Mouse (Mus musculus): Measurements from ENCODE around the gene Gemin4.

The Gemin4 gene

GRCm38 (mm10) chr11:76217390-76217800 lies at the start of gene Gemin4, which contains the start of gene Dbil5:
Gene Gemin4 (minus strand): TSS chr11:76217664.
Gene Dbil5 (plus strand): TSS chr11:76217608.
- DNase-seq (ENCODE audit: low spot score), result peak; percentile 97

DNA sequence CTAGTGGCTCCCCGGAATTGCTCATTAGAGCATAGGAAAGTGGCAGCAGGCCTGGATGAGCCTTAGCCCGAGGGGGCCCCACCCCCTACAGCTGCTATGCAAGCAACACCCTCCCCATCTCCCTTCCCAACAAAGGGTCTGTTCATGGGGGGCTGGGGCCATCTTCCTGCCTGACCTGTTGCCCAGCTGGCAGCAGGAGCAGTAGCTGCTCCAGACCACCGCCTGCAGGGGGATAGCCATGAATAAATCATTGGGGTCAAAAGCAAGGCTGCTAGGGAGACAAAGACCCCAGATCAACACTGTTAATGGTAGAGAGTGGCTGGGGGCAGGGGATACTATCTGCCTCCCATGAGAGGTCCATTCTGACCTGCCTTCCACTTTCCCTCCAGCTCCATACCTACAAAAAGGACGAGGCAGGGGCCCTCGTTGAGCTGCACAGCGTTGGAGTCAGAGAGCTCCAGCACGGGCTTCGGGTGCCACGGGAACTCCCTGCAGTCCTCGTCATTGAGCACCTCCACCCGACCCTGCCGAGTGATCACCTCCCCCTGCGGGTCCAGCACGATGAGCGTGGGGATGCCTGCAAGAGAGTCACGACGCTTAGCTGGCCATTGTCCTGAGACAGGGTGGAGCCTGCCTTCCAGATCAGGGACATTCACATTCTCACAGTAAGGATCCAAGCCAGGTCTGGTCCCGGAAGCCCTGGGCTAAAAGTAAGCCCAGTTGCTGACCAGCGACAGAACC lies 45.3 kb upstream of the Gemin4 start:
- no peak for DNase-seq (ENCODE audit: low spot score)

- no peak for DNase-seq (ENCODE audit: low spot score)
Measured at GRCm38 (mm10) chr11:76261224-76261623, 43.8 kb upstream of the Gemin4 start.

DNA sequence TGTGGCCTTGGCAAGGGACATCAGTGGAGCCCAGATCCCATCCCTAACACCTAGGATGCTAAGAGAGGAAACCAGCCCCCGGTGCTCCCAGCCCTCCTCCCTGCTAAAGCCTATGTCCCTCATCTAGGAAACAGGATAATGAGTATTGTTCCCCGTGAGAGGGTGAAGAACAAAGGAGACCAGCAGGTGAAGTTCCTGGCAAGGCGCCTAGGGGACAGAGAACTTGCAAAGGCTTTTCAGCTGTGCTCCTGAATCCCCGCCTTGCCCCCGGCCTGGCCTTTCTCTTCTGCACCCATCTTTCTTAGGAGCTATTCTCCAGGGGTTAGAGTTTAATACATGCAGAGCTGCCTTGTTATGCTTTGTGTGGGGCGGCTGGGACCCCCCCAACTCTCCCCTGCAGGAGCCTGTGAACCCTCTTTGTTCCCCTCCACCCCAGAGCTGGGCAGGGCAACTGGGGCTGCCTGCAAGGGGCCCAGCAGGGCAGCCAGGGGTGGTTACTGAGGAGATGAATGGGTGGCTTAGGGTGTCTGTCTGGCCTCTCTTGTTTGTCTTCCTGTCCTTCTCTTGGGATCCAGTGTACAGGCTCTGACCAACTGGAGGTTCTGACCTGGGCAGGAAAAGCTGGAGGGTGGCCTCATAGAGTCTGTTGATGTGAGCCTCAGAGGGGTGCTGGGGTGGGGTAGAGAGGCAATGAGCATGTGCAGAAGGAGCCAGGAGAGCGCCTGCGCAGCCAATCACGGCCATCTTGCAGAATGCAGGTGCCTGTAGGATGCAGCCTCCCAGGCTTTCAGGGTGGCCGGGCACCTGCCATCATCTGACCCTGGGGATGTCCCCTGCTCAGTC lies 43.0 kb upstream of the Gemin4 start:
- no peak for DNase-seq (ENCODE audit: low spot score)

- no peak for DNase-seq (ENCODE audit: low spot score)
Measured at GRCm38 (mm10) chr11:76258511-76258910, 41.0 kb upstream of the Gemin4 start.

- DNase-seq (ENCODE audit: low spot score), result no peak
Measured at GRCm38 (mm10) chr11:76257386-76257785, 39.9 kb upstream of the Gemin4 start.

- no peak for DNase-seq (ENCODE audit: low spot score)
Measured at GRCm38 (mm10) chr11:76256129-76256528, 38.7 kb upstream of the Gemin4 start.

GRCm38 (mm10) chr11:76255431-76256001 lies 38.1 kb upstream of the Gemin4 start:
- DNase-seq (ENCODE audit: low spot score), result peak; percentile 51

DNA sequence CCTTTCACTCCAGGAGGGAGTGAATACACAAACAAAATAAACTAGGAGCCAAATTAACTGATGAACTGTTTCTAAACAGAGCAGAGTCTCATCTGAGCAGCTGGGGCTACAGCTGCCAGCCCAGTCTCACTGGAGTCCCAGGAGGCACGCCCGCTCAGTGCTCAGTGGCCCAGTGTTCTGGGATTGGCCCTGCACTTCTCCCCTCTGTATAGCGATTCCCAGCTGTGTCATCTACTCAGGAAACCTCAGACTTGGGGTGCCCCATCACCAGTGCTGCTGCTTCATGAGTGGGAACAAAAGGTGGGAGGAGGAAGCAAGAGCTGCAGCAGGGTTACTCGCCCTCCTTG lies 36.4 kb upstream of the Gemin4 start:
- DNase-seq (ENCODE audit: low spot score), result no peak

GRCm38 (mm10) chr11:76253145-76253917 lies 35.9 kb upstream of the Gemin4 start:
- DNase-seq (ENCODE audit: low spot score), result peak; percentile 91

DNA sequence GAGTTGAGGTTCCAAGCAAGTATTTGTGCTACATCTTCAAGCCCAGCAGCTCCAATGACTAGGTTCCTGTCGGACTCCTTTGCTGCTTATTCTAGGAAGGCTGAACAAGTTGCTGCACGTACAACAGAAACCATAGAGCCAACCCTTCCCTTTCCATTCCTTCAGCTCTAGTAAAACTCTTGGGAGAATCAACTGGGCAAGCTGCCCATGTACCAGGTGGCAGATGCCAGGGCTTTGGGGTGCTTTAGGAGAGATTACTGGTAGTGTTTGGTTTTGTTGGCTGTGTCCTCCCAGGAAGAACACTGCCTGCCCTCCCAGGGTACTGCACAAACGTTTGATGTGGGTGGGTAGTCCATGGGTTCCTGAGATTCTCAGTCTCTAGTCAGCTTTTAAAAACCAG lies 34.6 kb upstream of the Gemin4 start:
- DNase-seq (ENCODE audit: low spot score), result no peak

DNA sequence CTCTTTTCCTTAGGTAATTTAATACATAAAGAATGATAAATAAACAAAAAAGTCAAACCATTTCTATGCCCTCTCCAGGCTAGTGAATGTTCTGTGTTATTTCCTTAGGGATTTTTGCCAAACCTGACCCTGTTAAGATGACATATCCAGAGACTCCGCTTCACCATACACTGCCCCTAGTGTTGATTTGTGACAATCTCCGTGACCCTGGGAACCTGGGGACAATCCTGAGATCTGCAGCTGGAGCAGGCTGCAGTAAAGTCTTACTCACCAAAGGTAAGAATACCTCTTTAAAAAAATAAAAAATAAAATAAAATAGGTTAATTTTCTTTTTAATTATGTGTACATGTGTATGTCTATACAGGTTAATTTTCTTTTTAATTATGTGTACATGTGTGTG lies 29.8 kb upstream of the Gemin4 start:
- no peak for DNase-seq (ENCODE audit: low spot score)

GRCm38 (mm10) chr11:76246439-76246838 lies 29.0 kb upstream of the Gemin4 start:
- DNase-seq (ENCODE audit: low spot score), result no peak

DNA sequence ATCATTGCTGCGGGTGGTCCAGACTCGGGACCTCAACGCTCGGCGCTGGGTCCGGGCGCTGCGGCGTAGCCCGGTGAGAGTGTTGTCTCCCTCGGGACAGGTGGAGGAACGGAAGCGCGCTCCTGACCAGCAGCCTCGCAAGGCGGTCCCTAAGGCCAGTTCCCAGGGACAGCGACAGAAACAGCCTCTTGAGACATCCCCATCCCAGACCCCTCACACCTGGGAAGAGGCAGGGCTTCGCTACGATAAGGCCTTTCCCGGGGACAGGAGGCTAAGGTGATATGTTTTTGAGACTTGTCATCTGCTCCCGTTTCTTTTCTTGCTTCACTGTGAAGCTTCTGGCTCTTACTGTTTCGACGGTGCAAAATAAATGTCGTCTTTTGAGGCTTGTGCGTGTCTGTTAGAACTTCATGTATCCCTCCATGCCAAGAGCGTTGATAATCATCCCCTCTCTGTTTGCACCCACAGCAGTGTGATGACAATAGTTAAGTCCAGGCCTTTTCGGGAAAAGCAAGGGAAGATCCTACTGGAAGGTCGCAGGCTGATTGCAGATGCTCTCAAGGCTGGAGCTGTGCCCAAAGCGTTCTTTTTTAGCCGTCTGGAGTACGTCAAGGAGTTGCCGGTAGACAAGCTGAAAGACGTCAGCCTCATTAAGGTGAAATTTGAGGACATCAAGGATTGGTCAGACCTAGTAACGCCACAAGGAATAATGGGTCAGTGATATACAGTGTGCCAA lies 26.5 kb upstream of the Gemin4 start:
- DNase-seq (ENCODE audit: low spot score), result no peak

GRCm38 (mm10) chr11:76242901-76243810 lies 25.7 kb upstream of the Gemin4 start, which contains the start of the genes Mrm3 and Glod4:
Gene Mrm3 (plus strand): TSS chr11:76243715.
Gene Glod4 (minus strand): TSS chr11:76243725.
- peak; percentile 93 for DNase-seq (ENCODE audit: low spot score)

GRCm38 (mm10) chr11:76239750-76240149 lies 22.3 kb upstream of the Gemin4 start:
- no peak for DNase-seq (ENCODE audit: low spot score)

DNA sequence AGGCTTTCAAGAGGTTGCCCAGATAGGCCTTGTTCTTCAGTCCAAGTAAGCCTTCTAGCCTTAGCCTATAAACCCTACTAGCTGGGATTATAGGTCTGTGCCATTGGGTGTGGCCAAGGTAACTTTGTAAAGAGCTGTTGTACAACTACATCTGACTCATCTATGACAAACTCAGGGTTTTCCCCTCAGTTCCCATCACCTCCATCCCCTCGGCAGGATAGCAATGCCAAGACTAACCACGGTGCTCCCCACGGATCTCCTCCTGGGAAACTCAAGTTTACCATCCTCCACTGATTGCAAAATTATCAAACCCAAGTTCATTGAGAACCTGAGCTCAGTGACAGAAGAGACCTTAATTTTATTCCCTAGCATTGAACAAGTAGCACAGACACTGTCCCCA lies 18.7 kb upstream of the Gemin4 start:
- no peak for DNase-seq (ENCODE audit: low spot score)

GRCm38 (mm10) chr11:76225051-76225450 lies 7.6 kb upstream of the Gemin4 start:
- DNase-seq (ENCODE audit: low spot score), result no peak

DNA sequence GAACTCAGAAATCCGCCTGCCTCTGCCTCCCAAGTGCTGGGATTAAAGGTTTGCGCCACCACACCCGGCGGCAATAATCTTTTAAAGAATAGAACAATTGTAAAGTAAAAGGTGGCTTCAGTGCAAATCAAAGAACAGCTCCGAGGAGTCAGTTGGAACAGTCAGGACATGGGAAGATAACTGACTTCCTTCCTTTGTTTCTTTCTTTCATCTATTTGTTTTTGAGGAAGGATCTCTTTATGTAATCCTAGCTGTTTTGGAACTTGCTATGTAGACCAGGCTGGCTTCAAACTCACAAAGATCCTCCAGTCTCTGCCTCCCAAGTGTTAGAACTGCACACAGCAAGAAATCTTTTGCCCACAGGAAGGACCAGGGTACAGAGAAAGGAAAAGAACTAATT lies 7.2 kb upstream of the Gemin4 start:
- DNase-seq (ENCODE audit: low spot score), result no peak

DNA sequence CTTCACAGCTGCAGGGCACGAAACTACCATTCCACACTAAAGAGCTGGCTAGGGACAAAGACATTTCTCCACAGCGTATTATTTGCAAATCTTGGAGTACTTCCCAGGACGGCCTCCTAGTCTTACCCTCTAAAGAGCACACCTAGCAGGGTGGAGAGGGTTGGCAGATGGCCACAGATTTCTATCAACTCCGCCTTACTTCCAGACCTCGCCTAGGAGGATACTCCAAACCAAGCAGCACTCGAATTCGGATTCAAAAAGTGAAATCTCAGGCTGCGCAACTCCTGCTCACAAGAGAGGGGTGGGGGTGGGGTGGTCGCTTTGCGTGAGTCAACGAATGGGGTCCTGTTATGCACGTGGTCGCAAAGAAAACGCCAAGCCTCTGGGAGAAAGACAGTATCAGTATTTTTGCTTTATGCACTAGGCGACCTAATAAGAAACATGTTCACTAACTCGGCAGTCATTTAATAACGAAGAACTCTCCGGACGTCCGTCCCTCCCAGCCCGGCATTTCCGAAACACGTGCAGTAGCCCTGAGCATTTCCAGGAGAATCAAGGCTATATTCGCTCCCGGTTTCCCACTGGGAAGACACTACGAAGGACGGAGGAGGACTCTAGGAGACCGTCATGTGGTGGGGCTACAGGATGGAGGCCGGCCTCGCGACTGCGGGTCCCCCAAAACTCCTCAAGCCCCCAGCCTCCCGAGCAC lies 629 bp downstream of the Gemin4 start:
- no peak for DNase-seq (ENCODE audit: low spot score)
